Mouse (Mus musculus) embryonic facial prominence, embryonic 14.5 days (tissue): ENCODE data around the gene Wnt11. TPM values are rescaled to one million over a fixed set of nuclear protein-coding genes. Genes with fewer than 3 reads are reported as not detected.

ENCODE experiments used
- ATAC-seq: fragments of 200-750 bp; cut with Nextera tagmentation; 2 replicates; pipeline ENCODE4 v1.8.0; 2017; ENCODE audit warnings: low read depth, moderate number of reproducible peaks, moderate TSS enrichment
- DNase-seq: peaks from one replicate; pipeline ENCODE4 v3.0.0-alpha.2; 2015; ENCODE audit warnings: low spot score
- H3K27ac ChIP-seq: fragments of 300-500 bp; sonication (generic); replicated peaks from 2 replicates; pipeline ENCODE4 v1.5.1; 2014; ENCODE audit warnings: low read depth, mild to moderate bottlenecking, low read length, moderate library complexity
- H3K27me3 ChIP-seq: fragments of 300-500 bp; sonication (generic); replicated peaks from 2 replicates; pipeline ENCODE4 v1.6.1; 2014; ENCODE audit warnings: low read length; ENCODE audit not compliant: control insufficient read depth, insufficient read depth
- H3K36me3 ChIP-seq: fragments of 300-500 bp; sonication (generic); 2 replicates; pipeline ENCODE4 v1.6.1; 2014; ENCODE audit warnings: low read length, mixed read lengths; ENCODE audit not compliant: control insufficient read depth, insufficient read depth
- H3K4me1 ChIP-seq: fragments of 300-500 bp; sonication (generic); 2 replicates; pipeline ENCODE4 v1.6.1; 2014; ENCODE audit warnings: antibody characterized with exemption, low read length; ENCODE audit not compliant: control insufficient read depth, insufficient read depth
- H3K4me2 ChIP-seq: fragments of 300-500 bp; sonication (generic); 2 replicates; pipeline ENCODE4 v1.6.1; 2014; ENCODE audit warnings: low read depth, mild to moderate bottlenecking, low read length, moderate library complexity, mixed read lengths
- H3K4me3 ChIP-seq: fragments of 300-500 bp; sonication (generic); 2 replicates; pipeline ENCODE4 v1.5.1; 2014; ENCODE audit warnings: low read depth, mild to moderate bottlenecking, low read length
- H3K9ac ChIP-seq: fragments of 300-500 bp; sonication (generic); 2 replicates; pipeline ENCODE4 v1.6.1; 2014; ENCODE audit warnings: low read depth, mild to moderate bottlenecking, low read length, moderate library complexity, mixed read lengths
- H3K9me3 ChIP-seq: fragments of 300-500 bp; sonication (generic); 2 replicates; pipeline ENCODE4 v1.6.1; 2016; ENCODE audit warnings: low read length; ENCODE audit not compliant: control insufficient read depth
- WGBS: fragments of 180-500 bp; shearing (Covaris S2); extraction: QIAGEN DNeasy Blood & Tissue Kit; methylation state at CpG from one replicate; pipeline ENCODE4 v1.1.7; 2014; 5-methylcytosine and 5-hydroxymethylcytosine counted together
- polyA plus RNA-seq: library from polyadenylated mRNA; unstranded; fragments of >200 nt; fragmentation: Nextera tagmentation; extraction: Ambion mirVana; gene quantifications from 2 replicates; pipeline ENCODE4 v1.2.1, GENCODE M21; 2014

Gene Wnt11
- polyA plus RNA-seq, 1 experiment from 2014 or later: 20.2 TPM

GRCm38 (mm10) chr7:98875390-98875990, 40.6 kb downstream of the Wnt11 start:
- peak overlapping the region; percentile 32 for H3K4me2 ChIP-seq
- H3K27ac ChIP-seq: peak overlapping the region; percentile 55; the same call in 1 of the 2 replicates
- 15% methylated on average over 13 of the region's 13 CpGs for WGBS
- DNase-seq (peak; percentile 79), ATAC-seq (0 out of 2 replicates have a peak, but pooled peaks have one; percentile 5)
- H3K9ac ChIP-seq: peak overlapping the region; percentile 42; the same call in 1 of the 2 replicates
- no peaks in the 10 kb centered on the region for H3K9me3 ChIP-seq
- H3K27me3 ChIP-seq: no peaks in the 10 kb centered on the region
- no peaks in the 10 kb centered on the region for H3K36me3 ChIP-seq
- peaks cover 34% of the 10 kb centered on the region for H3K4me1 ChIP-seq
- no peak overlapping the region for H3K4me3 ChIP-seq

GRCm38 (mm10) chr7:98876119-98876518, 41.2 kb downstream of the Wnt11 start:
- no peaks in the 10 kb centered on the region for H3K9me3 ChIP-seq
- H3K4me3 ChIP-seq: no peak overlapping the region
- DNase-seq (no peak), ATAC-seq (no peak)
- peak overlapping the region; percentile 42; the same call in 1 of the 2 replicates for H3K9ac ChIP-seq
- H3K36me3 ChIP-seq: no peaks in the 10 kb centered on the region
- H3K27me3 ChIP-seq: no peaks in the 10 kb centered on the region
- H3K4me1 ChIP-seq: peaks cover 28% of the 10 kb centered on the region
- WGBS: 37% methylated on average over 13 of the region's 13 CpGs
- peak overlapping the region; percentile 55; the same call in 1 of the 2 replicates for H3K27ac ChIP-seq
- peak overlapping the region; percentile 7; the same call in 1 of the 2 replicates for H3K4me2 ChIP-seq

DNA sequence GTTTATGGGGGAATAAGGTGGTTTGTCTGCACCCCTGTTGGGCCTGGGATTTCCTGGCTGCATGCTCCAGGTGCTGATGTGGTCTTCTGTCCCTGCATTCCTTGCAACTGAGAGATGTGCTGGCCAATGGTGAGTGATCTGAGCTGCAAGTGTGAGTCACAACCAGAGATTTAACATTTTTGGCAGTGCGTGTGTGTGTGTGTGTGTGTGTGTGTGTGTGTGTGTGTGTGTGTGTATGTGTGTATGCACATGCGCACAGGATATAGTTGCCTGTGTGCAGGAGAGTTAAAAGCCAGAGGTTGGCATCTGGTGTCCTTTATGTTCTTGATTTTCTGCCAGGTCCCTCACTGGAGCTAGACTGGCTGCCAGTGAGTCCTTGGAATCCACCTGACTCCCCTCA, 44.3 kb downstream of the Wnt11 start:
- H3K4me2 ChIP-seq: no peak overlapping the region
- H3K27me3 ChIP-seq: no peaks in the 10 kb centered on the region
- H3K36me3 ChIP-seq: no peaks in the 10 kb centered on the region
- H3K9me3 ChIP-seq: no peaks in the 10 kb centered on the region
- H3K4me1 ChIP-seq: peaks cover 20% of the 10 kb centered on the region
- no peak overlapping the region for H3K9ac ChIP-seq
- no peak overlapping the region for H3K4me3 ChIP-seq
- 78% methylated on average over 2 of the region's 2 CpGs for WGBS
- ATAC-seq (no peak), DNase-seq (no peak)
- no peak overlapping the region for H3K27ac ChIP-seq

DNA sequence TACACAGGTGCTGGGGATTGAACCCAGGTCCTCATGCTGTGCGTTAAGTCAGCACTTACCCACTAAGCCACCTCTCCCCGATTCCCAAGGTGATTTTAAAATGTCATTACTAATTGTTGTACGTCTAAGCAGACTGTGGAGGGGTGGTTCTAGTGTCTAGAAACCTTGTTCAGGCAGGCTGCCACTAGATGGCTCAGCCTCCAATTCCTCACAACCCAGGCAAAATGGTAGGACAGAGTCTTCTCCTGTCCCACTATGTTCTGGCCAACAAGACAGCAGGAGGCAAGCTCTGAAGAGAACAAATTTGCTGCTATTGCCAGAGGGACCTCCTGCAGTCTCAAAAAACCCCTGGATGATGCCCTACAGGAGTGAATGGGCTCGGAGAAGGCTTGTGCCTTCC, 47.0 kb downstream of the Wnt11 start:
- Histone ChIP-seq H3K36me3 (0 out of 2 replicates have a peak, but pooled peaks cover 5% of the 10 kb centered on the region), H3K4me1 (peaks cover under 1% of the 10 kb centered on the region; the same call in 1 of the 2 replicates), H3K9ac (no peak overlapping the region), H3K4me3 (no peak overlapping the region), H3K4me2 (no peak overlapping the region), H3K27ac (no peak overlapping the region), H3K9me3 (no peaks in the 10 kb centered on the region), H3K27me3 (no peaks in the 10 kb centered on the region)
- WGBS: 60% methylated on average over 4 of the region's 4 CpGs
- ATAC-seq (no peak), DNase-seq (no peak)

DNA sequence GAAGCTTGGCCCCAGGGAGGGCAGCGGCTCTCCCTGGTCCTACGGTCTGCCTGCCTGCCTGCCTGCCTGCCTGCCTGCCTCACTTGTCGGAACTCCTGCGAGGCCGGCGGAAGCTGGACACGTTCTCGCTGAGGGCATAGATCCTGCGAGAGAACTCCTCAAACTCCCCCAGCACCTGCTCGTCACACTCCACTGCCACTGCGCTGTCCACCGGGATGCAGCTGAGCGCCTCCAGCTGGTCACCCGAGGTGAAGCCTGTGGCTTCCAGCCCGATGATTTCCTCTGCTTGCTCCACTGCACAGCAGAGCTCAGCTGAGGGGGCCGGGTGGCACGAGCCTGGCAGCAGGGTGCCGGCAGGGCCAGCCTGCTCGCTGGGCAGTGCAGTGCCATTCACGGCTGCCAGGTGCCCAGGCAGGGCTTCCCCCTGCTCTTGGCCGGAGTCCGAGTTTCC, 52.9 kb downstream of the Wnt11 start:
- H3K4me3 ChIP-seq: no peak overlapping the region
- no peaks in the 10 kb centered on the region for H3K27me3 ChIP-seq
- no peak for ATAC-seq
- H3K4me1 ChIP-seq: peaks cover 5% of the 10 kb centered on the region; the same call in 1 of the 2 replicates
- no peak overlapping the region for H3K4me2 ChIP-seq
- DNase-seq: no peak
- H3K9ac ChIP-seq: no peak overlapping the region
- no peaks in the 10 kb centered on the region for H3K9me3 ChIP-seq
- H3K27ac ChIP-seq: no peak overlapping the region
- 0 out of 2 replicates have a peak, but pooled peaks cover 12% of the 10 kb centered on the region for H3K36me3 ChIP-seq
- WGBS: 61% methylated on average over 19 of the region's 22 CpGs

GRCm38 (mm10) chr7:98888810-98889209, 53.9 kb downstream of the Wnt11 start:
- Histone ChIP-seq H3K4me3 (no peak overlapping the region), H3K9ac (no peak overlapping the region), H3K27me3 (no peaks in the 10 kb centered on the region), H3K4me2 (no peak overlapping the region), H3K27ac (no peak overlapping the region), H3K4me1 (peaks cover 5% of the 10 kb centered on the region; the same call in 1 of the 2 replicates), H3K9me3 (no peaks in the 10 kb centered on the region), H3K36me3 (0 out of 2 replicates have a peak, but pooled peaks cover 12% of the 10 kb centered on the region)
- DNase-seq: no peak
- WGBS: 52% methylated on average over 5 of the region's 5 CpGs
- no peak for ATAC-seq

DNA sequence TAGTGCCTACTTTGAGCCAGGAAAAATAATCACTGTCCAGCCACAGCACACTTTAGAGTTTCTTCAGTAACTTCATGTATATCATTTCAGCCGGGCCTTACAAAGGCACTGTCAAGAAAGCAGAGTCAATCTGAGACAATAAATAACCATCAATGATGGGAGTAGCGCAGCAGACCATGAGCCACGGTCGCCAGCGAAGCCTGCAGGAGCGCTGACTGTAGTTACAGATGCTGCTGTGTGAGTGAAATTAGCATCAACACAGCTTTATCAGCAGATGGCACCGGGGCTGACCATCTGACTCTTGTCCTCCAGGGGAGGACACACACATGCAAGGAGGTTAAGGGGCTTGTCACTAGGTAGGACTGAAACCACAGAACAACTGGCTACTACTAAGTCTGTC, 54.3 kb downstream of the Wnt11 start:
- ATAC-seq (no peak), DNase-seq (no peak)
- Histone ChIP-seq H3K4me1 (peaks cover 6% of the 10 kb centered on the region; the same call in 1 of the 2 replicates), H3K9ac (no peak overlapping the region), H3K27ac (no peak overlapping the region), H3K4me2 (no peak overlapping the region), H3K9me3 (no peaks in the 10 kb centered on the region), H3K27me3 (no peaks in the 10 kb centered on the region), H3K4me3 (no peak overlapping the region), H3K36me3 (0 out of 2 replicates have a peak, but pooled peaks cover 12% of the 10 kb centered on the region)
- WGBS: 68% methylated on average over 7 of the region's 7 CpGs

DNA sequence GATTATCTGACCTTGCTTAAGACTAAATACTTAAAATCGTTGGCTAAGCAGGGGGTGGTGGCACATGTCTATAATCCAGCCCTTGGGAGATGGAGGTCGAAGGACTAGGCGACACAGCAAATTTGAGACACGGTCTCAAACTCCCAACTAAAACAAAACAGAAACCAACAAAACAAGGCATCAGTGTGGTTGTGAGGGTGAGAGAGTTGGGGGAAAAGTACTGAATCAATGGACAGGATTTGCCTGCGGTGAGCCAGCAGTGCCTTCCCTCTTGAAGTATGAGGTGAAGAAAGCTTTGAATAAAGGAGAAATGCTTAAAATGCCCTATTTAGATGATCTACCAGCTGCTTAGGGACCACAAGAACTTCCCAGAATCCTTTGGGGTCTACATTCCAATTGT, 58.2 kb downstream of the Wnt11 start:
- Histone ChIP-seq H3K27ac (no peak overlapping the region), H3K9ac (no peak overlapping the region), H3K27me3 (no peaks in the 10 kb centered on the region), H3K4me3 (no peak overlapping the region), H3K36me3 (0 out of 2 replicates have a peak, but pooled peaks cover 3% of the 10 kb centered on the region), H3K4me2 (no peak overlapping the region), H3K4me1 (peaks cover 29% of the 10 kb centered on the region), H3K9me3 (no peaks in the 10 kb centered on the region)
- 80% methylated on average over 5 of the region's 5 CpGs for WGBS
- DNase-seq (no peak), ATAC-seq (no peak)

DNA sequence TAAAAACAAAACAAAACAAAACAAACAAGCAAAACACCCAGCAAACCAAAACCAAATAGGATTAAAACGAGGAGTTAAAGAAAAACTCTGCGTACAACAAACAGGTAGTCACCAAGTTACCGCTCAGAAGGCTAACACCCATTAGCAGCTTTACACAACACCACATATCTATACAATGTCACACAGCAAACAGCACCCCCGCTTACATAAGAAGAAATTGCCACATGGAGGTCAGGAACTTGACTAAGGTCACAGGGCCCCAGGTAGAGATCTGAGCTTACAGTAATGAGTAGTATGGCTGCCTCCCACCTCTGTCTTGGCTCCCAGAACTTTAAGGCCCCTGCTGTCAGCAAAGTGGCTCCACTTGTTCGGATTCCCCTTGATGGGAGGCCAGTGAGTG, 59.4 kb downstream of the Wnt11 start:
- H3K4me2 ChIP-seq: no peak overlapping the region
- H3K36me3 ChIP-seq: no peaks in the 10 kb centered on the region
- no peak for DNase-seq
- H3K9ac ChIP-seq: no peak overlapping the region
- 89% methylated on average over 5 of the region's 5 CpGs for WGBS
- no peak overlapping the region for H3K4me3 ChIP-seq
- H3K9me3 ChIP-seq: no peaks in the 10 kb centered on the region
- ATAC-seq: no peak
- peaks cover 29% of the 10 kb centered on the region for H3K4me1 ChIP-seq
- H3K27ac ChIP-seq: no peak overlapping the region; the same call in 1 of the 2 replicates
- H3K27me3 ChIP-seq: no peaks in the 10 kb centered on the region
